Mouse (Mus musculus) myocyte (in vitro differentiated cells): ENCODE measurements around the gene Gm7579.

Source experiments
- CEBPB ChIP-seq: IDR thresholded peaks from 2 replicates; pipeline ENCODE4 v1.6.1; 2011; ENCODE audit warnings: mild to moderate bottlenecking, moderate library complexity; ENCODE audit not compliant: poor library complexity, insufficient read depth, severe bottlenecking
- E2F4 ChIP-seq: IDR thresholded peaks from one replicate; pipeline ENCODE4 v1.6.1; 2011; ENCODE audit warnings: mild to moderate bottlenecking, control low read depth, moderate library complexity; ENCODE audit not compliant: insufficient read depth
- MYOD1 ChIP-seq, 3 experiments: IDR thresholded peaks; one replicate each; pipeline ENCODE4 v1.6.1; 2011; ENCODE audit warnings: control low read depth in 2 of 3, low read depth in 2 of 3, mild to moderate bottlenecking in 2 of 3, moderate library complexity in 1 of 3; ENCODE audit not compliant: insufficient read length in 2 of 3, control insufficient read depth in 1 of 3
- MYOG ChIP-seq, 3 experiments: IDR thresholded peaks; one replicate each; pipeline ENCODE4 v1.6.1; 2011; ENCODE audit warnings: control low read depth in 2 of 3, low read depth in 2 of 3, mild to moderate bottlenecking in 2 of 3; ENCODE audit not compliant: insufficient read length in 2 of 3, control insufficient read depth in 1 of 3, insufficient read depth in 1 of 3
- POLR2A ChIP-seq: IDR thresholded peaks from one replicate; pipeline ENCODE4 v1.6.1; 2011; ENCODE audit warnings: low read depth, mild to moderate bottlenecking, control low read depth, moderate library complexity; ENCODE audit not compliant: insufficient read length
- POLR2AphosphoS2 ChIP-seq: IDR thresholded peaks from one replicate; pipeline ENCODE4 v1.6.1; 2011; ENCODE audit warnings: low read depth, control low read depth; ENCODE audit not compliant: insufficient read length
- REST ChIP-seq: IDR thresholded peaks from one replicate; pipeline ENCODE4 v1.6.1; 2011; ENCODE audit warnings: mild to moderate bottlenecking, control low read depth, moderate library complexity; ENCODE audit not compliant: insufficient read depth, insufficient read length
- SRF ChIP-seq: IDR thresholded peaks from one replicate; pipeline ENCODE4 v1.6.1; 2011; ENCODE audit warnings: low read depth; ENCODE audit not compliant: control insufficient read depth, insufficient read length
- TCF12 ChIP-seq: IDR thresholded peaks from one replicate; pipeline ENCODE4 v1.6.1; 2011; ENCODE audit warnings: mild to moderate bottlenecking, control low read depth; ENCODE audit not compliant: poor library complexity, insufficient read depth, severe bottlenecking
- TCF3 ChIP-seq: IDR thresholded peaks from one replicate; pipeline ENCODE4 v1.6.1; 2011; ENCODE audit warnings: low read depth, control low read depth; ENCODE audit not compliant: insufficient read length
- USF1 ChIP-seq: IDR thresholded peaks from one replicate; pipeline ENCODE4 v1.6.1; 2011; ENCODE audit warnings: low read depth, mild to moderate bottlenecking, control low read depth, moderate library complexity

- TF ChIP-seq USF1, result no peak
- TF ChIP-seq POLR2A, result no peak
- no peak for TF ChIP-seq MYOD1 (IDR thresholded peaks at IDR 0.05; ENCODE audit: control insufficient read depth in 1 of 3, insufficient read length in 2 of 3, low read depth in 2 of 3)
- no peak for TF ChIP-seq E2F4
- no peak for TF ChIP-seq REST
- TF ChIP-seq CEBPB, result no peak
- no peak for TF ChIP-seq POLR2AphosphoS2
- no peak for TF ChIP-seq TCF12
- no peak for TF ChIP-seq SRF
- no peak for TF ChIP-seq MYOG (IDR thresholded peaks at IDR 0.05; ENCODE audit: control insufficient read depth in 1 of 3, insufficient read depth in 1 of 3, insufficient read length in 2 of 3, low read depth in 2 of 3)
- TF ChIP-seq TCF3, result no peak
Measured at GRCm38 (mm10) chr7:142205488-142205887, 6.2 kb upstream of the Gm7579 start.
